Comparison of ENCODE assay signal across 16 mouse cellular contexts in the genomic region with DNA sequence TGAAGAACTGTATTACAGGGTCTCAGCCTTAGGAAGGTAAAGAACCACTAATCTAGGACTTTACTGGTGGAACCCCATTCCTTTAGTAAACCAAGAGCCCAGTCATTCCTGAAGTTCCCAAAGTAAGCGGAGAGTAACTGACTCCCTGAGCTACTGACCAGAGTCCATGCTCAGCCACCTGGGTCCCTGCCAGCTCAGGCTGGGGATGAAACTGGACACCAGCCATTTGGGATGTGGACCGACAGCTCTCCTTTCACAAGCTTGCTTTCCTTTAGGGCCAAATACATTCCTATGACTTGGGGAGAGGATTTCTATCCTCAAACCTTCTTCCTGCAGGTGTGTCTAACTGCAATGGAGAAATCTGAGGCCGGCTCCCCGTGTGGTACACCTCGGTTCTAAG. TPM values are rescaled to one million over a fixed set of nuclear protein-coding genes. Genes with fewer than 3 reads are reported as not detected.
A peak's percentile ranks its signal among the peaks of the same experiment; 100 is the strongest.
DNase-seq lines count a peak whose midpoint lies in the region; ATAC-seq and TF ChIP-seq lines count a peak whose summit lies in the region.
"Had no signal": no experiment of that assay in that cellular context is flagged by ENCODE, and none has a peak within 500 bp of the region (broad histone marks: within the 10 kb centered on the region; RNA-seq: fewer than 3 reads in every experiment).

No protein-coding gene starts in this region.

- 51% methylated on average over 5 of the region's 5 CpGs for WGBS in liver, adult 2 months
- WGBS in liver, embryonic 11.5 days: 76% methylated on average over 5 of the region's 5 CpGs
- 81% methylated on average over 5 of the region's 5 CpGs for WGBS in forebrain, postnatal 0 days

- H3K36me3 ChIP-seq in liver, adult 2 months (ENCODE audit: control insufficient read depth, insufficient read depth, low read length): no peaks in the 10 kb centered on the region
- H3K36me3 ChIP-seq in liver, embryonic 11.5 days (ENCODE audit: control insufficient read depth, insufficient read depth, low read length): no peaks in the 10 kb centered on the region; the same call in 1 of the 2 replicates
- H3K36me3 ChIP-seq in forebrain, postnatal 0 days (ENCODE audit: insufficient read depth): peaks cover 11% of the 10 kb centered on the region; the same call in 1 of the 2 replicates

- no peak for TF ChIP-seq POLR2A in liver, adult 2 months (IDR thresholded peaks at IDR 0.05; ENCODE audit: extremely low read depth, insufficient read depth, low read length)

- no peaks in the 10 kb centered on the region for H3K27me3 ChIP-seq in liver, adult 2 months (ENCODE audit: control insufficient read depth, insufficient read depth, low read length)
- no peaks in the 10 kb centered on the region for H3K27me3 ChIP-seq in liver, embryonic 11.5 days (replicated peaks; ENCODE audit: control insufficient read depth, insufficient read depth, low read length)
- no peaks in the 10 kb centered on the region for H3K27me3 ChIP-seq in forebrain, postnatal 0 days (ENCODE audit: insufficient read depth, low read length)
- H3K27me3 ChIP-seq: embryonic facial prominence, embryonic 12.5 days; heart, embryonic 13.5 days; hindbrain, embryonic 13.5 days; limb, embryonic 13.5 days had no signal

- no peak for TF ChIP-seq CTCF in liver, adult 2 months (IDR thresholded peaks at IDR 0.05; ENCODE audit: low read depth, low read length)
- TF ChIP-seq CTCF in forebrain, postnatal 0 days (IDR thresholded peaks at IDR 0.05; ENCODE audit: low read depth): no peak

- no peaks in the 10 kb centered on the region for H3K79me2 ChIP-seq in liver, adult 2 months (ENCODE audit: control insufficient read depth, insufficient read depth, low read length)

- no peak overlapping the region for H3K9ac ChIP-seq in liver, adult 2 months (ENCODE audit: low read depth, low read length)
- H3K9ac ChIP-seq in liver, embryonic 11.5 days (ENCODE audit: low read depth, low read length): no peak overlapping the region
- H3K9ac ChIP-seq in forebrain, postnatal 0 days: no peak overlapping the region
- H3K9ac ChIP-seq: embryonic facial prominence, embryonic 12.5 days; heart, embryonic 13.5 days; hindbrain, embryonic 13.5 days; limb, embryonic 13.5 days had no signal

- H3K4me3 ChIP-seq in liver, adult 2 months (ENCODE audit: insufficient read depth, low read depth, low read length): no peak overlapping the region
- no peak overlapping the region for H3K4me3 ChIP-seq in liver, embryonic 11.5 days (ENCODE audit: low read depth, low read length)
- H3K4me3 ChIP-seq in forebrain, postnatal 0 days (ENCODE audit: low read depth, low read length): no peak overlapping the region
- H3K4me3 ChIP-seq: embryonic facial prominence, embryonic 12.5 days; heart, embryonic 13.5 days; hindbrain, embryonic 13.5 days; limb, embryonic 13.5 days had no signal

- no peak overlapping the region for H3K4me2 ChIP-seq in liver, embryonic 11.5 days
- H3K4me2 ChIP-seq in forebrain, postnatal 0 days (ENCODE audit: low read depth): no peak overlapping the region
- H3K4me2 ChIP-seq: embryonic facial prominence, embryonic 12.5 days; heart, embryonic 13.5 days; hindbrain, embryonic 13.5 days; limb, embryonic 13.5 days had no signal

- no peak for ATAC-seq in liver, embryonic 11.5 days (replicated peaks; ENCODE audit: low FRiP score)
- ATAC-seq in forebrain, postnatal 0 days: no peak
- ATAC-seq: midbrain, embryonic 16.5 days had no signal

- DNase-seq in adrenal gland, postnatal 14 days: peak; percentile 58
- no peak for DNase-seq in adrenal gland, adult 8-10 months
- peak; percentile 77 for DNase-seq in liver, adult 2 months (ENCODE audit: extremely low read depth, low read depth, low spot score)
- no peak for DNase-seq in liver, embryonic 11.5 days (ENCODE audit: low spot score)
- peak; percentile 75 for DNase-seq in gastrocnemius, adult 18-20 months (ENCODE audit: low spot score)
- DNase-seq in kidney, postnatal 25 days: peak; percentile 80 to 85
- no peak for DNase-seq in forebrain, postnatal 0 days
- DNase-seq in layer of hippocampus, postnatal 10 days (ENCODE audit: low spot score in 2 of 2): no peak
- DNase-seq: lung, postnatal 14 days; thymus, postnatal 14 days had no signal

- H3K4me1 ChIP-seq in liver, adult 2 months (ENCODE audit: control insufficient read depth, insufficient read depth, low read length): no peaks in the 10 kb centered on the region
- peaks cover 17% of the 10 kb centered on the region for H3K4me1 ChIP-seq in liver, embryonic 11.5 days (replicated peaks; ENCODE audit: control insufficient read depth, insufficient read depth, low read length)
- no peaks in the 10 kb centered on the region for H3K4me1 ChIP-seq in forebrain, postnatal 0 days (ENCODE audit: insufficient read depth)
- H3K4me1 ChIP-seq: embryonic facial prominence, embryonic 12.5 days; hindbrain, embryonic 13.5 days had no signal

- no peak overlapping the region for H3K27ac ChIP-seq in liver, adult 2 months (replicated peaks; ENCODE audit: insufficient read depth, low read depth, low read length)
- no peak overlapping the region for H3K27ac ChIP-seq in liver, embryonic 11.5 days (ENCODE audit: low read depth, low read length)
- no peak overlapping the region for H3K27ac ChIP-seq in forebrain, postnatal 0 days (ENCODE audit: low read depth, low read length)
- H3K27ac ChIP-seq: embryonic facial prominence, embryonic 12.5 days; heart, embryonic 13.5 days; hindbrain, embryonic 13.5 days; limb, embryonic 13.5 days had no signal

- no peaks in the 10 kb centered on the region for H3K9me3 ChIP-seq in liver, embryonic 11.5 days (ENCODE audit: control insufficient read depth, low read length)
- no peaks in the 10 kb centered on the region for H3K9me3 ChIP-seq in forebrain, postnatal 0 days (ENCODE audit: low read length)
- H3K9me3 ChIP-seq: embryonic facial prominence, embryonic 12.5 days; heart, embryonic 13.5 days; hindbrain, embryonic 13.5 days; limb, embryonic 13.5 days had no signal

RNA-seq across cellular contexts. Expression of a gene that starts 13.7 kb away (rescaled TPM):
- total RNA-seq in adrenal gland, postnatal 14 days (2021): 21.1 and 59.4 TPM in 2 replicates
- total RNA-seq in adrenal gland, adult 8-10 months (2022): 10 to 100 TPM in 3 of 4 experiments, 1 to 10 TPM in 1; 9.6 to 18.9 (median 14.3) TPM
- total RNA-seq in liver, adult 2 months (2014; rRNA removed): 9.4 and 9.7 TPM in 2 replicates
- polyA plus RNA-seq in liver, adult 2 months (2012; rRNA removed): 21.8 and 26.3 TPM in 2 replicates
- polyA plus RNA-seq in liver, embryonic 11.5 days (2014; fragmentation: Nextera tagmentation; extraction: Ambion mirVana): 172 and 182 TPM in 2 replicates
- total RNA-seq in gastrocnemius, adult 18-20 months (2021): 1 to 10 TPM; 3.2 to 3.6 TPM
- total RNA-seq in forebrain, postnatal 0 days (2014; rRNA removed): 83.9 and 85.0 TPM in 2 replicates
- polyA plus RNA-seq in forebrain, postnatal 0 days (2015; fragmentation: Nextera tagmentation; extraction: Ambion mirVana): 171 and 189 TPM in 2 replicates
- 100 to 1,000 TPM; 100 to 112 TPM for total RNA-seq in layer of hippocampus, postnatal 10 days (2021)

RNA-seq across cellular contexts. Expression of a gene that starts 13.7 kb away (rescaled TPM):
- not detected in 2 replicates for total RNA-seq in adrenal gland, postnatal 14 days (2021)
- not detected for total RNA-seq in adrenal gland, adult 8-10 months (2022)
- not detected in 2 replicates for total RNA-seq in liver, adult 2 months (2014; rRNA removed)
- not detected in 2 replicates for polyA plus RNA-seq in liver, adult 2 months (2012; rRNA removed)
- not detected in 2 replicates for polyA plus RNA-seq in liver, embryonic 11.5 days (2014; fragmentation: Nextera tagmentation; extraction: Ambion mirVana)
- not detected for total RNA-seq in gastrocnemius, adult 18-20 months (2021)
- not detected in 2 replicates for total RNA-seq in forebrain, postnatal 0 days (2014; rRNA removed)
- polyA plus RNA-seq in forebrain, postnatal 0 days (2015; fragmentation: Nextera tagmentation; extraction: Ambion mirVana): 0.67 and 0.82 TPM in 2 replicates
- total RNA-seq in layer of hippocampus, postnatal 10 days (2021): not detected
- total RNA-seq: ES-E14 had no signal
- polyA plus RNA-seq: embryonic facial prominence, embryonic 12.5 days; heart, embryonic 13.5 days; hindbrain, embryonic 13.5 days; limb, embryonic 13.5 days; midbrain, embryonic 16.5 days had no signal

RNA-seq across cellular contexts. Expression of a gene that starts 27.6 kb away (rescaled TPM):
- total RNA-seq in adrenal gland, postnatal 14 days (2021): 12.1 and 12.5 TPM in 2 replicates
- 10 to 100 TPM; 15.1 to 26.8 (median 19.3) TPM for total RNA-seq in adrenal gland, adult 8-10 months (2022)
- total RNA-seq in liver, adult 2 months (2014; rRNA removed): 1.8 and 2.8 TPM in 2 replicates
- polyA plus RNA-seq in liver, adult 2 months (2012; rRNA removed): 3.1 and 3.9 TPM in 2 replicates
- 22.0 and 24.3 TPM in 2 replicates for polyA plus RNA-seq in liver, embryonic 11.5 days (2014; fragmentation: Nextera tagmentation; extraction: Ambion mirVana)
- total RNA-seq in gastrocnemius, adult 18-20 months (2021): 10 to 100 TPM; 13.7 to 14.1 TPM
- total RNA-seq in forebrain, postnatal 0 days (2014; rRNA removed): 23.4 and 34.8 TPM in 2 replicates
- polyA plus RNA-seq in forebrain, postnatal 0 days (2015; fragmentation: Nextera tagmentation; extraction: Ambion mirVana): 20.0 and 23.7 TPM in 2 replicates
- total RNA-seq in layer of hippocampus, postnatal 10 days (2021): 10 to 100 TPM; 28.8 to 32.3 TPM

RNA-seq across cellular contexts. Expression of a gene that starts 41.8 kb away (rescaled TPM):
- total RNA-seq in adrenal gland, postnatal 14 days (2021): 116 and 120 TPM in 2 replicates
- total RNA-seq in adrenal gland, adult 8-10 months (2022): 100 to 1,000 TPM in 3 of 4 experiments, 10 to 100 TPM in 1; 84.3 to 125 (median 116) TPM
- total RNA-seq in liver, adult 2 months (2014; rRNA removed): 42.6 and 48.9 TPM in 2 replicates
- 12.8 and 16.9 TPM in 2 replicates for polyA plus RNA-seq in liver, adult 2 months (2012; rRNA removed)
- 73.3 and 76.0 TPM in 2 replicates for polyA plus RNA-seq in liver, embryonic 11.5 days (2014; fragmentation: Nextera tagmentation; extraction: Ambion mirVana)
- total RNA-seq in gastrocnemius, adult 18-20 months (2021): 10 to 100 TPM; 74.0 to 79.0 TPM
- 29.4 and 41.0 TPM in 2 replicates for total RNA-seq in forebrain, postnatal 0 days (2014; rRNA removed)
- polyA plus RNA-seq in forebrain, postnatal 0 days (2015; fragmentation: Nextera tagmentation; extraction: Ambion mirVana): 71.8 and 90.1 TPM in 2 replicates
- total RNA-seq in layer of hippocampus, postnatal 10 days (2021): 100 to 1,000 TPM; 101 to 102 TPM

RNA-seq across cellular contexts. Expression of a gene that starts 42.4 kb away (rescaled TPM):
- total RNA-seq in adrenal gland, postnatal 14 days (2021): 51.5 and 59.9 TPM in 2 replicates
- 10 to 100 TPM; 53.4 to 71.6 (median 64.1) TPM for total RNA-seq in adrenal gland, adult 8-10 months (2022)
- 16.0 and 19.7 TPM in 2 replicates for total RNA-seq in liver, adult 2 months (2014; rRNA removed)
- polyA plus RNA-seq in liver, adult 2 months (2012; rRNA removed): 4.8 and 5.1 TPM in 2 replicates
- polyA plus RNA-seq in liver, embryonic 11.5 days (2014; fragmentation: Nextera tagmentation; extraction: Ambion mirVana): 63.3 and 68.2 TPM in 2 replicates
- total RNA-seq in gastrocnemius, adult 18-20 months (2021): 10 to 100 TPM; 25.8 to 26.2 TPM
- 58.8 and 76.3 TPM in 2 replicates for total RNA-seq in forebrain, postnatal 0 days (2014; rRNA removed)
- 49.5 and 62.2 TPM in 2 replicates for polyA plus RNA-seq in forebrain, postnatal 0 days (2015; fragmentation: Nextera tagmentation; extraction: Ambion mirVana)
- 10 to 100 TPM; 70.6 to 80.4 TPM for total RNA-seq in layer of hippocampus, postnatal 10 days (2021)

Comparison
In these comparisons a context has a peak if more than half of its experiments do, and no peak if none do; other contexts are left out.
1. DNase-seq: peak in adrenal gland, postnatal 14 days (single experiment), liver, adult 2 months (single experiment), gastrocnemius, adult 18-20 months (single experiment) and kidney, postnatal 25 days (2 of 2); none in adrenal gland, adult 8-10 months (single experiment), liver, embryonic 11.5 days (single experiment), forebrain, postnatal 0 days (single experiment) and layer of hippocampus, postnatal 10 days (0 of 2).